Mouse (Mus musculus) stomach, postnatal 0 days (tissue): ENCODE data around the gene Cmtm3.

Source experiments
- CTCF ChIP-seq: IDR thresholded peaks from 2 replicates; pipeline ENCODE4 v1.5.1; 2016; ENCODE audit warnings: antibody characterized with exemption, low read depth, mild to moderate bottlenecking, moderate library complexity
- EP300 ChIP-seq: optimal IDR thresholded peaks from 2 replicates; pipeline ENCODE3; 2016; ENCODE audit warnings: antibody characterized with exemption

- TF ChIP-seq CTCF = no peak
- TF ChIP-seq EP300 = no peak
Observed at GRCm38 (mm10) chr8:104339983-104340232, 698 bp downstream of the Cmtm3 start.
